Mouse (Mus musculus) lung, embryonic 15.5 days (tissue): Measurements from ENCODE around the gene Olfr1143. TPM values are rescaled to one million over a fixed set of nuclear protein-coding genes. Genes with fewer than 3 reads are reported as not detected.

Experiments used
- ATAC-seq: fragments of 200-750 bp; cut with Nextera tagmentation; 2 replicates; pipeline ENCODE4 v1.8.0; 2017; ENCODE audit warnings: moderate number of reproducible peaks, borderline replicate concordance; ENCODE audit not compliant: low FRiP score, low TSS enrichment; ENCODE audit errors: extremely low read depth
- H3K27ac ChIP-seq: fragments of 300-500 bp; sonication (generic); 2 replicates; pipeline ENCODE4 v1.5.1; 2015; ENCODE audit warnings: moderate library complexity, mild to moderate bottlenecking, inconsistent platforms
- H3K27me3 ChIP-seq: fragments of 300-500 bp; sonication (generic); 2 replicates; pipeline ENCODE4 v1.6.1; 2015; ENCODE audit warnings: inconsistent platforms
- H3K36me3 ChIP-seq: fragments of 300-500 bp; sonication (generic); 2 replicates; pipeline ENCODE4 v1.6.1; 2015; ENCODE audit warnings: inconsistent platforms
- H3K4me1 ChIP-seq: fragments of 300-500 bp; sonication (generic); 2 replicates; pipeline ENCODE4 v1.6.1; 2015; ENCODE audit warnings: inconsistent platforms
- H3K4me2 ChIP-seq: fragments of 300-500 bp; sonication (generic); 2 replicates; pipeline ENCODE4 v1.6.1; 2015; ENCODE audit warnings: inconsistent platforms, mild to moderate bottlenecking, moderate library complexity
- H3K4me3 ChIP-seq: fragments of 300-500 bp; sonication (generic); 2 replicates; pipeline ENCODE4 v1.5.1; 2015; ENCODE audit warnings: mild to moderate bottlenecking, inconsistent platforms
- H3K9ac ChIP-seq: fragments of 300-500 bp; sonication (generic); 2 replicates; pipeline ENCODE4 v1.6.1; 2015; ENCODE audit warnings: inconsistent platforms
- H3K9me3 ChIP-seq: fragments of 300-500 bp; sonication (generic); 2 replicates; pipeline ENCODE4 v1.6.1; 2016; ENCODE audit warnings: inconsistent platforms
- WGBS: fragments of 180-500 bp; shearing (Covaris S2); methylation state at CpG from one replicate; pipeline ENCODE4 v1.1.7; 2015; 5-methylcytosine and 5-hydroxymethylcytosine counted together
- polyA plus RNA-seq: library from polyadenylated mRNA; unstranded; fragments of >200 nt; fragmentation: Nextera tagmentation; extraction: Ambion mirVana; gene quantifications from 2 replicates; pipeline ENCODE4 v1.2.1, GENCODE M21; 2015

Gene Olfr1143
- not detected in 2 replicates for polyA plus RNA-seq

DNA sequence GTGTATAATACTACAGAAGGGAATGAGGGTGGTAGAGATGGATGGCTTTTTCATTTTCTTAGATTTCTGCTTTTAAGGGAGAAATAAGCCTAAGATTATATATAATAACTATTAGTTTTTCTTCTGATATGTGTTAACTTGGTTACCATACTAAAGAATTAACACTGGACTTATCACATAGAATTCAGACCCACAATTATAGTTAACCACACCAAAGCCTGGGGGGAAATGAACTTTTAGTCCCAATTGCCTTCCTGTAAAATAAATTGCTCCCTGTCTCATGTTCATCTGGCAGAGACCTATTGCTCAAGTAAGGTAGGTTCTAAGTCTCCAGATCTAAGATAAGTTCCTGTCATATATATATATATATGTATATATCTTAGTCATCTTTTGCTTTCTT is at the start of gene Olfr1143:
Gene Olfr1143, plus strand, starts transcription at position 301 of the 400 bp plus-strand sequence.
- no peak within 1 kb of the TSS for H3K9ac ChIP-seq
- H3K27ac ChIP-seq: no peak within 1 kb of the TSS
- no peaks in the 10 kb centered on the region for H3K4me1 ChIP-seq
- H3K36me3 ChIP-seq: no peaks in the 10 kb centered on the region
- no peaks in the 10 kb centered on the region for H3K27me3 ChIP-seq
- H3K9me3 ChIP-seq: no peaks in the 10 kb centered on the region
- no peak within 1 kb of the TSS for H3K4me3 ChIP-seq
- no peak within 1 kb of the TSS for H3K4me2 ChIP-seq
- no peak for ATAC-seq

DNA sequence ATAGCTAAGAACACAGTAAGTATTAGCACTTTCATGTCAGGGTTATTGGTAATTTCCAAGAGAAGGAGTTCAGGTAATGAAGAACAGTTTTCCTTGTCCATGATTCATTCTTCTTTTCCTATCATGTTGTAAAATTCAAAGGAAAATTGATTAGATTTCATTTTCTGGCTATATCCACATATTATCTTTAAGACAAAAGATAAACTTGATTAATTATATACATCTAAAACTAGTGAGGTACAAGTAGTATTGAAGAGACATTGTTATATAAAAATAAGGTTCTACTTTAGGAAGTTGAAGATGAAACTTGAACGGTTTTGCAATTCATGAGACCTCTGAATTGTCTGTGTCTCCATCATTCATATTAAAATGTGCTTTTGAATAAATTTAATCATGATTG is 46.5 kb upstream of the Olfr1143 start, which contains the start of gene Olfr1141:
Gene Olfr1141, minus strand, starts transcription at position 101 of the 400 bp plus-strand sequence.
- WGBS: 75% methylated on average over 1 of the region's 1 CpGs

DNA sequence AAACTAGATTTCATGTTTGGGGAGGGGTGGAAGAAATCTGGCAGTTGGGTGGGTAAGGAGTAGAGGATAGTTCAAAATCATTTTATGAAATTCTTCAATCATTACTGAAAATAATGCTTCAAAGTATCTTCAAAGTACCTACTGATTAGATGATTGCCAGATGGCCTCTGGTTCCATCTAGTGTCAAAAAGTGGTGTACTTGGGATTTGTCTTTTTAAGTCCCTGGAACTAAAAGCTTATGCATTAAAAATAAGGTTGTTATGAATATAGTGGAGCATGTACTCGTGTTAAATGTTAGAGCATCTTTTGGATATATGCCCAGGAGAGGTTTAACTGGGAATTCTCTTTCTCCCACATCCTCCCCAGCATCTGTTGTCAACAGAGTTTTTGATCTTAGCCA is 24.2 kb upstream of the Olfr1143 start:
- no peak overlapping the region for H3K27ac ChIP-seq
- no peak for ATAC-seq
- no peak overlapping the region for H3K4me2 ChIP-seq
- H3K4me1 ChIP-seq: no peaks in the 10 kb centered on the region
- H3K27me3 ChIP-seq: no peaks in the 10 kb centered on the region
- H3K9ac ChIP-seq: no peak overlapping the region
- H3K9me3 ChIP-seq: no peaks in the 10 kb centered on the region
- no peak overlapping the region for H3K4me3 ChIP-seq
- no peaks in the 10 kb centered on the region for H3K36me3 ChIP-seq
- WGBS: 54% methylated on average over 1 of the region's 1 CpGs

More for the DNA sequence above, 46.5 kb upstream of the Olfr1143 start, which contains the start of gene Olfr1141:
- H3K4me2 ChIP-seq: no peak within 1 kb of the TSS
- ATAC-seq: no peak
- no peak within 1 kb of the TSS for H3K9ac ChIP-seq
- H3K27me3 ChIP-seq: no peaks in the 10 kb centered on the region
- no peaks in the 10 kb centered on the region for H3K4me1 ChIP-seq
- no peak within 1 kb of the TSS for H3K27ac ChIP-seq
- H3K9me3 ChIP-seq: 0 out of 2 replicates have a peak, but pooled peaks cover 2% of the 10 kb centered on the region
- H3K4me3 ChIP-seq: no peak within 1 kb of the TSS
- H3K36me3 ChIP-seq: no peaks in the 10 kb centered on the region

DNA sequence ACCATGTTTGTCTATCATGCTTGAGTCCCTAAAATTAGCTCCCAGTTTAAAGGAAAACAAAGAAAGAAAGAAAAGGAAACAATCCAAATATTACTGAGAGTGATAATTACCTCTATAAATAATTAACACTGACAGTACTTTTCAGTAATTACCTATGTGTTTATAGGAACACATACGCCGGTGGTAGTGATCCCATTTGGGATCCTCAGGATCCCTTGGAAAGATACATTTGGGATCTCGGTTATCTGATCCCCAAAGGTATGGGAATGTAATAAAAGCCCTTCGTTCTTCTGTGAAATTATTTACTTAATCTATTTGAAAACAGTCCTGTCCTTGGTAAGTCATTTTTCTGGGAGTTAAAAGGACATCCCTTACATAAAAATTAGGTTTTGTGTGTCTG is 21.2 kb upstream of the Olfr1143 start, which contains the start of gene Olfr152:
Gene Olfr152, plus strand, starts transcription at position 301 of the 400 bp plus-strand sequence.
- Histone ChIP-seq H3K36me3 (no peaks in the 10 kb centered on the region), H3K9me3 (no peaks in the 10 kb centered on the region), H3K27ac (no peak within 1 kb of the TSS), H3K4me3 (no peak within 1 kb of the TSS), H3K27me3 (no peaks in the 10 kb centered on the region), H3K4me1 (no peaks in the 10 kb centered on the region), H3K9ac (no peak within 1 kb of the TSS), H3K4me2 (no peak within 1 kb of the TSS)
- ATAC-seq: no peak
- 64% methylated on average over 4 of the region's 4 CpGs for WGBS

DNA sequence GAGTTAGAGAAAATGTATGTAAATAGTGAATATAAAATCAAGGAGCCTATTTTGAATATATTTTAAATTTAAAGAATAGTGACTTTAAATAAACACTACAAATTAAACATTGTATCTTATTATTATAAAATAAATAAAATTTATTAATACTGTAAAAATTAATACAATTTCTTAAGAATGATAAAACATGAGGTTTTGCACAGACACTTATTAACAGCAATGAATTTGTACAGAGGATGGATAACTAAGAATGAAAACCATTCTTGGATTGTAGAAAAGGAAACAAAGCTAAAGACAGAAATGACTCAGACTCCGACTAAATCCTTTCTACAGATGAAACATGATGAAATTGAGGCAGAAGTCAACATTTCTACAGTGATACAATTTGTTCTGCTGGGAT is 9.1 kb downstream of the Olfr1143 start, which contains the start of gene Olfr1145:
Gene Olfr1145, plus strand, starts transcription at position 301 of the 400 bp plus-strand sequence.
- 84% methylated on average over 1 of the region's 1 CpGs for WGBS
- Histone ChIP-seq H3K9me3 (no peaks in the 10 kb centered on the region), H3K9ac (no peak within 1 kb of the TSS), H3K27ac (no peak within 1 kb of the TSS), H3K4me1 (no peaks in the 10 kb centered on the region), H3K27me3 (no peaks in the 10 kb centered on the region), H3K4me3 (no peak within 1 kb of the TSS), H3K36me3 (no peaks in the 10 kb centered on the region), H3K4me2 (no peak within 1 kb of the TSS)
- ATAC-seq: no peak

DNA sequence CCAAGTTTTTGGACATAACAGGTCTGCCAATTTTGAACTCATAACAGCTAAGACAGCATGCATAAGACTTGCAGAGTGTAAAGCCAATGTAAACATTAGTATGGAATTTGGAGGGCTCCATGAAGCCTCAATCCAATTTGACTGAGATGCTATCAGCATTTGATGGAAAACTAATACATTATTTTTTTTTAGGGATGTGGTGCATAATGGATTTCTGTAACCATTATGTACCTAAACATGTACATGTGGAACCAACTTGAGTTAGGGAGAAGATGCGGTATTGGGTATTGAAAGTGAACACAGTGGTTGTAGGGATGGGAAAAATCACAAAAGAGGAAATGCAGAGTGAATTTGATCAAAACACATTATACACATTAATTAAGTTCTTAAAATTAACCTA is 29.8 kb downstream of the Olfr1143 start, which contains the start of gene Olfr1148:
Gene Olfr1148, plus strand, starts transcription at position 301 of the 400 bp plus-strand sequence.
- WGBS: 94% methylated on average over 1 of the region's 1 CpGs
- Histone ChIP-seq H3K9me3 (no peaks in the 10 kb centered on the region), H3K9ac (no peak within 1 kb of the TSS)

DNA sequence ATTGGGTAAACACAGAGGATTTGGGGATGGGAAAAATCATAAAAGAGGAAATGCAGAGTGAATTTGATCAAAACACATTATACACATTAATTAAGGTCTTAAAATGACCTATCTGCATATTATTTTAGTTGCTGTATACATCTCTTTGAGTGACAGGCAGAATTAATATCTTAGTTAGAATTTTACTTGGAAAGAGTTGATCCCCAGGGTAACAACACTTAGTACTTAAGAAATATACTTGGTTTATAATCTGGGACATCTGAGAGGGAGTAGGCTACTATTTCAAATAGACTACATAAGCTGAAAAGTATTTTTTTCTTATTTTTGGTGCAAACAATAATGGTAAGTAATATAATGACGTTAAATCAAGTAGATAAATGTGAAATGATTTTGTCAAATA is 43.3 kb downstream of the Olfr1143 start, which contains the start of gene Olfr1150-ps1:
Gene Olfr1150-ps1, plus strand, starts transcription at position 301 of the 400 bp plus-strand sequence.
- WGBS: 81% methylated on average over 1 of the region's 1 CpGs
- Histone ChIP-seq H3K9ac (no peak within 1 kb of the TSS), H3K4me2 (no peak within 1 kb of the TSS), H3K36me3 (no peaks in the 10 kb centered on the region), H3K9me3 (no peaks in the 10 kb centered on the region), H3K27me3 (no peaks in the 10 kb centered on the region), H3K4me1 (no peaks in the 10 kb centered on the region), H3K27ac (no peak within 1 kb of the TSS), H3K4me3 (no peak within 1 kb of the TSS)
- no peak for ATAC-seq

More for the DNA sequence above, 29.8 kb downstream of the Olfr1143 start, which contains the start of gene Olfr1148:
- no peaks in the 10 kb centered on the region for H3K27me3 ChIP-seq
- no peaks in the 10 kb centered on the region for H3K4me1 ChIP-seq
- H3K36me3 ChIP-seq: no peaks in the 10 kb centered on the region
- no peak for ATAC-seq
- H3K4me2 ChIP-seq: no peak within 1 kb of the TSS
- no peak within 1 kb of the TSS for H3K4me3 ChIP-seq
- no peak within 1 kb of the TSS for H3K27ac ChIP-seq

Other genes with a start within 250 kb of the Olfr1143 start
- gene Olfr1129, start 226.7 kb upstream of the Olfr1143 start, polyA plus RNA-seq: not detected in 2 replicates
- gene Olfr1130, start 194.4 kb upstream of the Olfr1143 start, polyA plus RNA-seq: not detected in 2 replicates
- not detected in 2 replicates for gene Olfr1131, start 173.5 kb upstream of the Olfr1143 start, polyA plus RNA-seq
- not detected in 2 replicates for gene Olfr1132, start 163.1 kb upstream of the Olfr1143 start, polyA plus RNA-seq
- gene Olfr1133, start 153.2 kb upstream of the Olfr1143 start, polyA plus RNA-seq: not detected in 2 replicates
- not detected in 2 replicates for gene Olfr1134, start 142.1 kb upstream of the Olfr1143 start, polyA plus RNA-seq
- gene Olfr1135, start 126.9 kb upstream of the Olfr1143 start, polyA plus RNA-seq: not detected in 2 replicates
- not detected in 2 replicates for gene Olfr1136, start 106.6 kb upstream of the Olfr1143 start, polyA plus RNA-seq
- gene Olfr1137, start 87.4 kb upstream of the Olfr1143 start, polyA plus RNA-seq: not detected in 2 replicates
- not detected in 2 replicates for gene Olfr1138, start 60.6 kb upstream of the Olfr1143 start, polyA plus RNA-seq
- not detected in 2 replicates for gene Olfr1140, start 56.8 kb upstream of the Olfr1143 start, polyA plus RNA-seq
- gene Olfr1141, start 46.6 kb upstream of the Olfr1143 start, polyA plus RNA-seq: not detected in 2 replicates
- not detected in 2 replicates for gene Olfr152, start 21.1 kb upstream of the Olfr1143 start, polyA plus RNA-seq
- gene Olfr1145, start 9.2 kb downstream of the Olfr1143 start, polyA plus RNA-seq: not detected in 2 replicates
- gene Olfr1148, start 29.9 kb downstream of the Olfr1143 start, polyA plus RNA-seq: not detected in 2 replicates
- gene Olfr1150-ps1, start 43.4 kb downstream of the Olfr1143 start, polyA plus RNA-seq: not detected in 2 replicates
- gene Olfr1151, start 55.3 kb downstream of the Olfr1143 start, polyA plus RNA-seq: not detected in 2 replicates
- not detected in 2 replicates for gene Olfr1152, start 65.9 kb downstream of the Olfr1143 start, polyA plus RNA-seq
- not detected in 2 replicates for gene Olfr1153, start 94.4 kb downstream of the Olfr1143 start, polyA plus RNA-seq
- gene Olfr1154, start 104.6 kb downstream of the Olfr1143 start, polyA plus RNA-seq: not detected in 2 replicates
- gene Olfr1155, start 144.5 kb downstream of the Olfr1143 start, polyA plus RNA-seq: not detected in 2 replicates
- gene Olfr1156, start 152.5 kb downstream of the Olfr1143 start, polyA plus RNA-seq: not detected in 2 replicates
- not detected in 2 replicates for gene Olfr1157, start 167.7 kb downstream of the Olfr1143 start, polyA plus RNA-seq
- gene Olfr74, start 174.1 kb downstream of the Olfr1143 start, polyA plus RNA-seq: not detected in 2 replicates
- gene Olfr1158, start 189.5 kb downstream of the Olfr1143 start, polyA plus RNA-seq: not detected in 2 replicates
- gene Olfr1160, start 207.7 kb downstream of the Olfr1143 start, polyA plus RNA-seq: not detected in 2 replicates
- not detected in 2 replicates for gene Olfr1161, start 222.2 kb downstream of the Olfr1143 start, polyA plus RNA-seq
- gene Olfr73, start 237.1 kb downstream of the Olfr1143 start, polyA plus RNA-seq: 0.05 TPM in 1 of 2 replicates, not detected in the other